Mouse (Mus musculus): ENCODE data around the gene Crtc1.

The Crtc1 gene

DNA sequence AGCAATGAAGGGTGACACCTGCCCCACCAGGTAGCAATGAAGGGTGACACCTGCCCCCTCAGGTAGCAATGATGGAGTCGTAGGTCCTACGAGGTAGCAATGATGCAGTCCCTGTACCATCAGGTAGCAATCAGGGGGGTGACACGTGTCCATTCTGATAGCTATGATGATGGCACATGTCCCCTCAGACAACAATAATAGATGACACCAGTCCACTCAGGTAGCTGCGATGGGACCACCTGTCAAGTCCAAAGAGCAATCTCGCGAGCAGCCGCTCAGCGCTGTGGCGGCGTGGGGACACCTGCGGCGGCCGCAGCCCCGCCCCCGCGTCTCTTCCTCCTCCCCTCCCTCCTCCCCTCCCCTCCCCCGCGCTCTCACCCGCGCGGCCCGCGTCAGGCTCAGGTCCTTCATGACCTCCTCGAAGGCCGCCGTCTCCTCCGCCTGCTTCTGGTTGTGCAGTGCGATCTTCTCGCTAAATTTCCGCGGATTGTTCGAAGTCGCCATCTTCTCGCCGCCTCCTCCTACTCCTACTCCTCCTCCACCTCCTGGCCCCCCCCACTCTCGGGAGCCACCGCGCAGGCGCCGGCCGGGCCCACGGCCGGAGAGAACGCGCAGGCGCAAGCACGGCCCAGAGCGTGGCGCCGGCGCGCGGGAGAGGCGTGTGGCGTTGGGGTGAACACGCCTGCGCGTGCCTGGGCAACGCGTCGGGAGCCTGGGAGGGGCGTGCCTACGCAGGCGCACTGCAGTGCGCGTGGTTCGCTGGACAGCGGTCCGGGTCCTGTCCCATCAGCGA is at the start of gene Crtc1:
Gene Crtc1, minus strand, starts transcription at position 525 of the 793 bp plus-strand sequence.
- DNase-seq, result peak; percentile 98

GRCm38 (mm10) chr8:70488931-70489470 is 49.6 kb upstream of the Crtc1 start:
- no peak for DNase-seq

DNA sequence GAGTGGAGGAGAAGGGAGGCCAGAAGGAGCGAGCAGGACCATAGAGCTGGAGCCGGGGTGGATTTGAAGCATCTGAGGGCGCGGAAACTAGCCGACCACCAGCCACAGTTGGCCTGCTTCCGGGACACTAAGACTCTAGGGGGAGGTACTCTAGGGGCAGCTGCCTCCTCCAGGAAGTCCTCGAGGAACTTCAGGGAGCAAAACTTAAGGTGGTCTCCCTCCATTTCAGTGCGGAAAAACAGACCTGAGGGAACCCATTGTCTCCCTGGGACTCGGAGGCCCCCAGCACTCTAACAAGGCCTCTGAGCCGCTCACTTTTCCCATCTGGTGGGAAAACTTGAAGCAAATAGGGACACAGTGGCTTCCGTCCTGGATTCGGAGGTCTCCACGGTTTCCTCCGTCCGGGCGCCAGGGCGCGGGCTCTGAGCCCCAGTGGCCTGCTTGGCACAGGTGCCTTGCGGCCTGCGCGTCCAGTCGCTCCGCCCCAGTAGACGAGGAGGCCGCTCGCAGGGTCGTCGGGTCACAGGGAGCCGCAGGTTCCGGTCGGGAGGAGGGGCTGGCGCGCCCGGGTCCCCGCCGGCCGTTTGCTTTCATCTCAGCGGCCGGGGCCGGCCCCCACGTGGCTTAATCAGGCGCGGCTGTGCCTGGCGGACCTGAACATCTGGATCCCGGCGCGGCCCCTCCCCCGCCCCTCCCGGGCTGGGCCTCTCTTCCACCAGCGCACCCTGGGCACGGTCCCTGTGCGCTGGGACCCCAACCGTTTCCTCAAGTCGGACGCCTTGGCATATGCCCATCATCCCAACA is 48.8 kb upstream of the Crtc1 start:
- peak; percentile 52 for DNase-seq

DNA sequence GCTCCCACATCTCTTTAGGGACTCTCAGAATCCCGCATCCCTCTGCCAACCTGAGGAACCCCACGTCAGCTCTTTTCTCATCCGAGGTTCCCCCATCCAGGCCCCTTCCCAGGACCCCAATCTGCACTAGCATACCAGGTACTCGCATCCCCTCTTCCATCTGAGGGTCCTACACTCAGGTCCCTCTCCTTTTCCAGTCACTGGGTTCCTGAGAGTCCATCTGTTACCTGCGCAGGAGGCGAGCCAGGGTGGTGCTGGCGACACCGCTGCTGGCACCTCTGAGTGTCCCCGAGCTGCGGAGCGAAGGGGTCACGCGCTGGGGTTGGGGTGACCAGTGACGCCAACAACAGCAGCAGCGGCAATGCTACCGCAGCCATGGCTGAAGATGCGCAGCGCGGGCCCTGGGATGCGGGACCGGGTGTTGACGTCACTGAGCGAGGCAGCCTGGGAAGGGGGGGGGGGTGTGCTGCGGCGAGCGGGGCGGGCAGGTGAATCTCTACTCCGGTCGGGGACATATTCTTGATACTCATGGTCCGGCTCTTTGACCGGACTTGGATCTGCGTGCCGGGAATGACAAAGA is 47.7 kb upstream of the Crtc1 start, which contains the start of gene Tmem59l:
Gene Tmem59l, minus strand, starts transcription at position 418 of the 580 bp plus-strand sequence.
- peak; percentile 54 for DNase-seq

GRCm38 (mm10) chr8:70486191-70486681 is 46.9 kb upstream of the Crtc1 start:
- no peak for DNase-seq

GRCm38 (mm10) chr8:70482943-70483342 is 43.6 kb upstream of the Crtc1 start:
- no peak for DNase-seq

DNA sequence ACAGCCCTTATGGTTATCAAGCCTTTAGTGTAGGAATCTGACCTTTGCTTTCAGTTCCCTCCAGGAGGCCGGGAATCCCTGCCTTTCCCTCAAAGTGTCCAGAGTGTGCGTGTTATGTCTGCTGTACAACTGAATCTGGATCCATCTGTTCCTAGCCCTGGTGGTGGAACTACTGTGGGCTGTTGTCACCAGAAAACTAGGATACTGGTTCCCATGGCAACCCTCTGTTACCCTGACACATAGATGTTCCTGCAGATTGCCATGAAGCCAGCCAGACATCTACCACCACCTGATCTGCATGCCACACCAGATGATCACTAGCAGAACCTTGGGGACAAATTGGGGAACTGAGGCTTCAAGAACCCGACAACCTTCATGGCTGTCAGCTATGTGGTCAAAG is 42.5 kb upstream of the Crtc1 start:
- no peak for DNase-seq

DNA sequence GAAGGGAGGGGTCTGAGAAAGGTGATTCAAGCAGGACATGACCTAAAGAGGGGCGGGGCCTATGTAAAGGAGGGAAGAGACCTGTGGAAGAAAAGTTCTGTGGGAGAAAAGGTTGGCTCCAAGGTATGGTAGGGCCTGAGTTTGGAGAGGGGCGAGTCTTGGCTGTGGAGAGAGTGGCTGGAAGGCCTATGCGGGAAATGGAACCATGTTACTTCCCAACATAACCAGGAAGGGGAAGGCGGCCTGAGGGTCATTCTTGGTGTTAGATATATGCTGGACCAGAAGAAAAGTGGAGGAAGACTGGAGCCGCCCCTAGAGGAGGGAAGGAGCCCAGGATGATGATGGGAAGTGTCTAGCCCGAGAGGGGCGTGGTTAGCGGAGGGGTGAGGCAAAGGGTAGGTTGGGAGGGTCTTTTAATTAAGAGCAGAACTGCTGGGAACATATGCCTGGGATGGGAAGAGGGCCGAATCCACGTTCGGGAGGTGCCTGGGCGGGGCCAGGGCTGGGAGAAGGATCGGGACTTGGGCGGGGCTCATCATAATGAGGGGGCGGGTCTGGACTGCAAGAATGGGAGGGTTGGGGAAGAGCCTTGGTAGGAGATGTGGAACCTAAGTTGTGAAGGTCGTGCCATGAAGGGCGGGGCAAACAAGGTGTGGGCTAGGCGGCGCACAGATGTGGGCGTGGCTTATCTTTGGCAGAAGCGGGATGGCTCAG is 38.0 kb upstream of the Crtc1 start:
- peak; percentile 46 for DNase-seq

DNA sequence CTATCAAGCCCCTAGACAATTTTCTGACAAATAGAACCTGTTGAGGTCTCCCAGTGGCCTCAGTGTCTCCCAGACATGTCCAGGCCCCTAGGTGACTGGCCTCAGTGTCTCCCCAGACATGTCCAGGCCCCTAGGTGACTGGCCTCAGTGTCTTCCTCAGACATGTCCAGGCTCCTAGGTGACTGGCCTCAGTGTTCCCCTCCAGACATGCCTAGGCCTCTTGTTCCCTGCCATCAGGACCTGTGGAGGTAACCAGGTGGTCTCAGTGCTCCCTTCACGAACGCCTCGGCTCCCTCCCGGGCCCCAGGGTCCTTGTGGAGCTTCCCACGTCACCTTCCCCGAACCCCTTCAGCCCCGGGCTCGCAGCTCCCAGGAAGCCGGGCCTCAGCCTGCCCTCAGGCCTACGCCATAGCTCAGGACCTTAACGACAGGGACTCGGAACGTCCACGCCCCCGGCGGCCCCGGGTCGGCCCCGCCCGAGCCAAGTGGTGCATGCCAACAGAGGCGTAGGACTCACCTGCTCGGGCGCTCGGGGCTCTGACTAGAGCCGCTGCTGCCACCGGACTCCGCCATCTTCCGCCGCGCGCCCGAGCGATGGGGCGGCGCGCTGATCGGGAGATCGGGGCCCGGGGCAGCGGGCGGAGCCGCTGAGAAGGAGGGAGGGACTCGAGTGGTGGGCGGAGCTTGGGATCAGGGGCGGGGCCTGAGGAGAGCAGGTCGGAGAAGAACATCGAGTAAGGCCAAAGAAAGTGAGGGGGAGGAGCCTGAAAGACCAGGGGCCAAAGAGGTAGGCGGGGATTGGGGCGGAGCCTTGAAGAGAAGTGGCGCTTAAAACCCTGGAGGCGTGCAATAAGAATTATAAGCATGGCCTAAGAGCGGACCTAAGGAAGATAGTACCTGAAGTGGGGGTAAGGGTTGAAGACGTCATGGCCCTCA is 37.2 kb upstream of the Crtc1 start, which contains the start of gene Klhl26:
Gene Klhl26, minus strand, starts transcription at position 636 of the 936 bp plus-strand sequence.
- DNase-seq, result peak; percentile 95

GRCm38 (mm10) chr8:70471856-70472255 is 32.5 kb upstream of the Crtc1 start:
- DNase-seq, result no peak

GRCm38 (mm10) chr8:70469938-70470337 is 30.6 kb upstream of the Crtc1 start:
- no peak for DNase-seq

GRCm38 (mm10) chr8:70469295-70469916 is 30.0 kb upstream of the Crtc1 start:
- no peak for DNase-seq

DNA sequence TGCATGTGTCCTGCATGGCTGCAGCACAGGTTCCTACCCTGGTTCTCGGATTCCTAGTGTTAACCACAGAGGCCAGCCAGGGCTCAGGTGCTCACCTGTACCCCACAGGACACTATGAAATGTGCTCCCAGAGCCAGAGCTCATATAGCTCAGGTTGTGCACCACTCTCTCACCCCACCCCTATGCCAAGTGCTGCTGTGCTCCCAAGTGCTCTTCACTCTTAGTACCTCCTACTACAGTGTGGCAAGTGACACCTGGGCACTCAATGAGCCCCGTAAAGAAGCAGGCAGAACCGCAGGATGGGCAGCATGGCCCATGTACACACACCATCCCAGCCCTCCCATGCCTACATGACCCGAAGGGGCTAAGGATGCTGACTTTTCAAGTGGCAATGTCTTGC is 29.4 kb upstream of the Crtc1 start:
- no peak for DNase-seq

GRCm38 (mm10) chr8:70467907-70468306 is 28.5 kb upstream of the Crtc1 start:
- DNase-seq, result no peak

- no peak for DNase-seq
These were observed 27.9 kb upstream of the Crtc1 start for GRCm38 (mm10) chr8:70467229-70467725.

DNA sequence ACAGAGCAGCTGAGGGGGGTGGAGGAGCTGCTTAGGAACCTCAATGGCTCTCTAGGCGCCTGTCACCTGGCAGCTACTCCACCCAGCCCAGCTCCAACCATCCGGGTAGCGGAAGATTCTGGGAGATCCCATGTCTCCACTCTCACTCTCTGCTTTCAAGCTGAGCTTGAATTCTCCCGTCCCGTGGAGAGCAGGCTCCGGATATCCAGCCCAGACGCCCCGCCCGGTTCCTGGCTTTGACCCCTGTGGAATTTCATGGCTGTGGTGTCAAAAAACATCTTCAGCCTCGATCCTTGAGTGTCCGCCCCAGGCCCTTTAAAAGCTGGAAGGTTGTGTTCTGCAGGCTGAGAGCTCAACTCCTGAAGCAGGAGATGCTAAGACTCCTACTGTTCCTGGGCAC is 27.4 kb upstream of the Crtc1 start:
- DNase-seq, result no peak

DNA sequence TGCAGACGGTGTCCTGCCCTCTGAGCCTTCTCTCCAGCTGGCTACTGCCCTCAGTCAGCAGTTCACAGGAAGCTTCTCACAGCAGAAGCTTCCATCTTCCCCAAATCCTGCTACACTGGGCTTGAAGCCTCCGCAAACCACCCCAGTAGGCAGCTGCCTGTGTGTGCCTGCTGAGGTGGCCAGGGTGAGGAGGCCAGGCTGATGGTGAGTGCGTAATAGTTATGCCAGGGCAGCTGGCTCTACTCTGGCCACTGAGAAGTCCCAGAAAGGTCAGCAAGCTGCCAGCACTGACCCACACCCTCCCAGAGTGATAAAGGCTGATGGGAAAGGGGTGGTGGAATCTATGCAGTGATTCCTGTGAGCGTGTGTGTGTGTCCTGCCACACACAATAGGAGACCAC is 26.9 kb upstream of the Crtc1 start:
- DNase-seq, result no peak

DNA sequence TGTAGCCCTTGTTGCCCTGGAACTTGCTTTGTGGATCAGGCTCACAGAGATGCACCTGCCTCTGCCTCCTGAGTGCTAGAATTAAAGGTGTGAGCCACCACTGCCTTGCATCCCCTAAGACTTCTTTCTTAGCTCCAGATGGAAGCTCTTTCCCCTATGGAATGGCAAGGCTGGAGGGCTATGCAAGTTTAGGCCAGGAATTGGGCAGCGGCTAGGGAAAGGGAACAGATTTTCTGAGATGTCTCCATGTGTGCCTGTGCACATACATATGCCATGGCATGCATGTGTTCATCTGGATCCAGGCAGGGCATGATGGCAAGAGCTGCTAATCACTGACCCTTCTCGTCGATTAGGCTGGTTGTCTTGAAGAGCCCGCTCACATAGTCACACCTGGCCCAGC is 26.3 kb upstream of the Crtc1 start:
- DNase-seq, result no peak

- no peak for DNase-seq
These were observed 24.8 kb upstream of the Crtc1 start for GRCm38 (mm10) chr8:70464162-70464561.

DNA sequence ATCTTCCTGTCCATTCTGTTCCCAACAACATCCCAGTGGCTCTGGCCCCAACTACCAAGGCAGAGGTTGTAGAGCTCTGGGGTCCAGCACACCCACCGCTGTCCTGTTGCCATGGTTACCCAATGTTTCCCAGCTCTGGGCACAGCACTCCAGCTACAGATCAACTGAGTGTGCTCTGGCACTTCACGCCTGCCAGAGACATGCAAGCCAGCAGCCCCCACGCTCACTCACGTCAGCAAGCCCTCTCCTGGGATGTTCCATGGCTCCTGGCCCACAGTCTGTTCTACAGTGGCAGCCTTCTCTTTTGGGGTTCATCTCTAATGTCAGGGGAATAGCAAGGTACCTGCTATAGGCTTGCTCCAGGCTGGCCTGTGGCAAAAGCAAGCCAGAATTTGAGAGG is 23.9 kb upstream of the Crtc1 start:
- DNase-seq, result no peak

DNA sequence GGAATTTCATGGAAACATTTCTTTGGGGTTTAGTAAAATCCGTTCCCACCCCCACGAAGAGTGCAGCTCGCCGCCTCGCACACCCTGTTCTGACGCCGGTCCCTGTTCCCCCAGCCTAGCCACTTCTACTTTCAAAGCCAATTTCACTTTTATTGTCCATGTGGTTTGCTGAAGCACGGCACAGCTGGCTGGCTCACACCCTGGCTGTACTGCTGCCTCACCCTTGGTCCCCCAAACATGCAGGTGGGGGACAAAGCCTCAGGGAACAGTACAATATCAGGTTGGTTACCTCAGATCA is 23.1 kb upstream of the Crtc1 start:
- no peak for DNase-seq
